Mouse (Mus musculus) spleen, adult 2 months (tissue): Measurements from ENCODE around the gene Cyfip2.

Experiments used
- CTCF ChIP-seq: fragments of 200-500 bp; IDR thresholded peaks from 2 replicates; pipeline ENCODE4 v1.5.1; 2011; ENCODE audit warnings: mild to moderate bottlenecking, inconsistent platforms; ENCODE audit not compliant: insufficient read depth, insufficient read length, insufficient replicate concordance; ENCODE audit errors: extremely low read depth
- POLR2A ChIP-seq: fragments of 200-500 bp; IDR thresholded peaks from 2 replicates; pipeline ENCODE4 v1.6.1; 2011; ENCODE audit warnings: low read depth, low read length, inconsistent platforms

DNA sequence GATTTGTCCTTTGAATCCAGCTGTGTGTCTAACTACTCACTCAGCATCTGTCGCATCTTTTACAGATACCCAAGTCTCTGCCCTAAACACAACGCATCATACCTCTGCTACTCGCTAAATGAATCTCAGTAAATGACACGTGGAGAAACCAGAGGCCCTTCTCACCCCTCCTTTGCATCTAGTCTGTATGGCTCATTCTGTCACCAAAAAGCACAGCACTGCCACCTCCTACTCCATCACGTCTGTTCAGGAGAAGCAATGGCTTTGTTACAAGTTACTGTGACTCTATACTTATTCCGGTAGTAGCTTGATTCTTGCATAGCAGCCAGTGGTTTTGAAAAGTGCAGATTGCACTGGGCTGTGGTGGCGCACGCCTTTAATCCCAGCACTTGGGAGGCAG is 155.7 kb downstream of the Cyfip2 start:
- TF ChIP-seq POLR2A (no peak), CTCF (no peak)
